Mouse (Mus musculus) cerebellum, adult 11 months (tissue): ENCODE results near the gene Nlrp9c.
"Not testable (repeated sequence)": the region's sequence is repeated elsewhere in the genome, so short reads cannot be mapped to it uniquely, and the experiment has no call there.

Experiments
- DNase-seq: peaks from one replicate; pipeline ENCODE4 v3.0.0; 2022

Nlrp9c gene

GRCm38 (mm10) chr7:26403600-26403999 is at the start of gene Nlrp9c:
Gene Nlrp9c, minus strand, starts transcription at chr7:26403700.
- not testable (repeated sequence) for DNase-seq

GRCm38 (mm10) chr7:26434813-26435212 is 31.3 kb upstream of the Nlrp9c start, which contains the start of gene Nlrp4a:
Gene Nlrp4a, plus strand, starts transcription at chr7:26435113.
- DNase-seq = no peak

DNA sequence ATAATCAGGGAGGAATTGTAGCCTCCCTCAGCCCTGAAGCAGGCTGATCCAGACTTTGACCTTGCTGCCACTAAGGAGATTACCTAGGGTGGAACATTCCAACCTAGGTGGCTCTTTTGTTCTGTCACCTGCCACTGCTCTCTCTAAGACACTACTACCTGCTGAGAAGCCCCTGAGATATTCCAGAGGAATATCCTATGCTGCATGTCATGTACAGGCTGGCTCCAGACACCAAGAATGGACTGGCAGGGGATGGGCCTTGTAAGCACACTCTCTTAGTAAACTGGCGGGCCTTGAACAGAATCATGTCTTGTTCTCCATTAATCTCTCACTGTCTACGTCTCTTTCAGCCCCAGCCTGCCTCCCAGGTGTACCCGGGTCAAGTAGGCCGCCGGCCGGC is 11.7 kb downstream of the Nlrp9c start:
- DNase-seq = not testable (repeated sequence)

DNA sequence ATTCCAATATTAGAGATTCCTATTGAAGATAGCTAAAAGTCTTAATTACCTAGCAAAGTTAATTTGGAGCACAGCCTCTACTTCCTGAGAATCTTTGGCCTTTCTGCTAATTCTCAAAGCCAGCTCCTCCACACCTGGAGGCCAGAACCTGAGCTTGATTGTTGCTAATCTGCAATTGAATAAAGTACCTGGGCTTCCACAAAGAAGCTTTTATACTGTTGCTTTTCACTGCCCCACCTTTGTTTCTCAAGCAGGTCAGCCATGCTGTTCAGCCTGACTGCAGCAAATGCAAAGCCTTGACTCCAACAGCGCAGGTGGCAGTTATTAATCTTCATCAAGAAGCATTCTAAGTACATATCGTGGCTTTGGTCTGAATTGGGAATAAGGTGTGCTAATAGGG is 12.4 kb downstream of the Nlrp9c start:
- not testable (repeated sequence) for DNase-seq

- not testable (repeated sequence) for DNase-seq
These were observed 16.8 kb downstream of the Nlrp9c start for GRCm38 (mm10) chr7:26386691-26387090.

GRCm38 (mm10) chr7:26380807-26381206 is 22.7 kb downstream of the Nlrp9c start:
- DNase-seq = no peak

DNA sequence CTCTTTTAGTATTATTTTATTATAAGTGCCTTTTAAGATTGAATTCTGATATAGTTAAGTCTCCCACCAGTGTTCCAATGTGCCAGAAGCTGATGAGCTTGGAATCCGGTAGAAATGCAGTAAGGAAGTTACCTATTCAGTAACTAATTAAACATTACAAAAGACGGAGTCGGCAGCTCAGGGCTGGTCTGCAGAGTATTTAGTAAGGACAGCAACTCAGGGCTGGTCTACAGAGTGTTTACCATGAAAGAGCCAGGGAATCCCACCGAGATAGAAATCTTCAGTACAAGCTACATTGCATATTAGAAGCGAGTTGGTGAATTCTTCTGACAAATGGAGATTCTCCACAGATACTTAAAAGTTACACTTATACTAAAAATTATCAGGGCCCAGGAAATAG is 30.3 kb downstream of the Nlrp9c start:
- not testable (repeated sequence) for DNase-seq

DNA sequence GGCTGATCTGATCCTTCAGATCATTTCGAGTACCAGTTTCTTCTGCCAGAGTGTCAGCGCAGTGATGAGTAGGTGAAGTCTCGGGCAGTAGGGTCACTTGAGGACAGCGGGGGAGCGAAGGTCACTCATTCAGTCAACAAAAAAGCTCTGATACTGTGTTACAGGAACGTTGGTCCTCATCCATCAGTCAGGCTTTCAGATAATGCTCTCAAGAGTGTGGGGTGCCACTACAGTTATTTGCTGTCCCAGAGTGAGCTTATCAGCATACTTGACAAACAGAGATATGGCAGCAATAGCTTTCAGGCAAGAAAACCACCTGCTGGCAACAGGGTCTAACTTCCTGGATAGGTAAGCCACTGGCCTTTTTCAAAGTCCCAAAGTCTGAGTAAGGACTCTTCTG is 46.8 kb downstream of the Nlrp9c start:
- DNase-seq = not testable (repeated sequence)

DNA sequence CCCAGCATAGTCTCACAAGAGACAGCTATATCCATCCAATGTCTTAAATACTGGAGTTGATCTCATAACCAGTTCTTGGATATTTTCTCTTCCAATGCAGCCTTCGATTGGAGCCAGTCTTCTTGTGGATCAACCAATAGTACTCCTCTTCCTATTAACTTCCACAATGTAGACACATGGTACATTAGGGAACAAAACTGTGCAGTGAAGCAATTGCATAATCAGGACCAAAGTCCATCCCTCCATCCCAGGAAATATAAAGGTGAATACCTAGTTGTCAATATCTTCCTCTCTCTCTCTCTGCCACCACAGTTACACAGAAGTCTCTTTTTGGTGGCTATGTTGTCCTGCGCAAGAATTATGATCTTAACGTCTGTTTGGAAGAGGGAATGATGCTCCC is 51.2 kb downstream of the Nlrp9c start:
- not testable (repeated sequence) for DNase-seq

GRCm38 (mm10) chr7:26350177-26350576 is 53.3 kb downstream of the Nlrp9c start:
- DNase-seq = not testable (repeated sequence)

DNA sequence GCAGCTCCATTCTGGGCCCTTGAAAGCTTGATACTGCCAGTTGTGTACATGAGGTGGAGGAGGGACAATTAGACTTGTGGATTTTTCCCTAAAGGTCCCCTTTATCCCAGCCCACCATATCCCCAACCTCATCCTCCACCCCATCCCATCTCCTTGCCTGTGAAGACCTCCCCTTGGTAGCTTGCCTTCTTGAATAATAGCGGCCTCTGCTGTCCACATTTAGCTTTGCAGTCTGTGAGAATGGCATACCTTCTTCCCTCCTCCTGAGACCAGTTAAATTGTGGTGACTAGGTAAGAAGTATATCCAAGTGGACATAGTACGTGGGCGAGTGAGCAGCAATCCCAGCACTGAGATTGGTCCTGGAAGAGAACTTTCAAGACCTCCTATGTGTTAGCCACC is 83.1 kb downstream of the Nlrp9c start:
- not testable (repeated sequence) for DNase-seq

- not testable (repeated sequence) for DNase-seq
These were observed 87.7 kb downstream of the Nlrp9c start for GRCm38 (mm10) chr7:26315809-26316208.

GRCm38 (mm10) chr7:26315194-26315593 is 88.3 kb downstream of the Nlrp9c start:
- DNase-seq = not testable (repeated sequence)

DNA sequence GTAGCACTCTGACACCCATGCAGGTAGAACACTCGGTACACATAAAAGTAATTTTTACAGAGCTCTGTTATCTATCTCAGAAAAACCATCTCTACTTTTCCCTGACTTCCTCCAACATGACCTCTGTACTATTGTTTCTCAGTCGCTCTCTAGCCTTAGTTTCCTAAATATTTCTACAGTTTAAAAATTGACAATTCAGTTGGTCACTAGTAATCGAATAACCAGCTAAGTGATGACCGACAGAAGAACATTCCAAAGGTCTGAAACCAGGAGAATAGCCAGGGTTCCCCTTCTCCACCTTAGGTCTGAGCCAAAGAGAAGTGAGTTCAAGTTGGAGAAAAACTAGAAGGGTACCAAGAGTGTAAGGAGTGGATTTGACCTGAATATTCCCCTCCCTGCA is 91.7 kb downstream of the Nlrp9c start:
- not testable (repeated sequence) for DNase-seq

DNA sequence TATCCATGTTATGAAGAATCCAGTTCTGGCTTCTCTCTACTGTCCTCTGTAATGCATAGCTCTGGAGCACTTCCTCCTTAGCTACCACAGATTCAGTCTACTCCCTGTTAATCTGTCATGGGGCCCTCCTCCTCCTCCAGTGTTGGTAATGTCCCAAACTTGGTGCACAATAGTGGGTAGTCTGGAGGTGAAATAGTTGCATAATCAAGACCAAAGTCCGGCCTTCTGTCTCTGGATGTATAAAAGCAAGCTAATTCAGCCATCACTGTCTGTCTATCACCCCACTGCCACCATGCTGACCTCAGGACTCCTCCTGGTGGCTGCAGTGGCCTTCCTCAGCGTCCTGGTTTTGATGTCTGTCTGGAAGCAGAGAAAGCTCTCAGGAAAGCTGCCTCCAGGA is 96.6 kb downstream of the Nlrp9c start, which contains the start of gene Cyp2a4:
Cyp2a4 (plus strand) TSS at position 244 of the 400 bp plus-strand sequence.
- not testable (repeated sequence) for DNase-seq

- DNase-seq = not testable (repeated sequence)
These were observed 99.9 kb downstream of the Nlrp9c start for GRCm38 (mm10) chr7:26303429-26304166.
